Mouse (Mus musculus) liver, postnatal 0 days (tissue): ENCODE results near the gene Slc17a4.
A peak's percentile ranks its signal among the peaks of the same experiment; 100 is the strongest.

Experiments used
- CTCF ChIP-seq: sonication (generic); IDR thresholded peaks from 2 replicates; pipeline ENCODE4 v1.5.1; 2016; ENCODE audit warnings: antibody characterized with exemption, low read depth
- EP300 ChIP-seq: IDR thresholded peaks from 2 replicates; pipeline ENCODE4 v1.6.1; 2016; ENCODE audit warnings: antibody characterized with exemption, low read depth, mild to moderate bottlenecking

GRCm38 (mm10) chr13:23885540-23885939, 29.3 kb downstream of the Slc17a4 start:
- TF ChIP-seq CTCF (peak; percentile 81), EP300 (no peak)
